Mouse (Mus musculus) heart, embryonic 11.5 days (tissue): ENCODE measurements around the gene Crtap. TPM values are rescaled to one million over a fixed set of nuclear protein-coding genes. Genes with fewer than 3 reads are reported as not detected.
"Not testable (repeated sequence)": the region's sequence is repeated elsewhere in the genome, so short reads cannot be mapped to it uniquely, and the experiment has no call there.

Experiments used
- ATAC-seq: fragments of 200-750 bp; cut with Nextera tagmentation; replicated peaks from 2 replicates; pipeline ENCODE4 v1.8.0; 2017; ENCODE audit warnings: moderate library complexity; ENCODE audit not compliant: insufficient number of reproducible peaks, low FRiP score, low TSS enrichment
- H3K27ac ChIP-seq: fragments of 300-500 bp; sonication (generic); 2 replicates; pipeline ENCODE4 v1.5.1; 2014; ENCODE audit warnings: mild to moderate bottlenecking, low read depth, low read length
- H3K27me3 ChIP-seq: fragments of 300-500 bp; sonication (generic); 2 replicates; pipeline ENCODE4 v1.6.1; 2014; ENCODE audit warnings: mild to moderate bottlenecking, low read length, mixed read lengths; ENCODE audit not compliant: control insufficient read depth, insufficient read depth
- H3K36me3 ChIP-seq: fragments of 300-500 bp; sonication (generic); 2 replicates; pipeline ENCODE4 v1.6.1; 2014; ENCODE audit warnings: mild to moderate bottlenecking, low read length, moderate library complexity, mixed read lengths; ENCODE audit not compliant: control insufficient read depth, insufficient read depth
- H3K4me1 ChIP-seq: fragments of 300-500 bp; sonication (generic); 2 replicates; pipeline ENCODE4 v1.6.1; 2014; ENCODE audit warnings: low read length; ENCODE audit not compliant: control insufficient read depth, insufficient read depth
- H3K4me2 ChIP-seq: fragments of 300-500 bp; sonication (generic); 2 replicates; pipeline ENCODE4 v1.6.1; 2014; ENCODE audit warnings: mild to moderate bottlenecking, moderate library complexity
- H3K4me3 ChIP-seq: fragments of 300-500 bp; sonication (generic); 2 replicates; pipeline ENCODE4 v1.5.1; 2014; ENCODE audit warnings: low read depth, low read length
- H3K9ac ChIP-seq: fragments of 300-500 bp; sonication (generic); 2 replicates; pipeline ENCODE4 v1.6.1; 2014; ENCODE audit warnings: mild to moderate bottlenecking, low read depth, low read length, moderate library complexity
- H3K9me3 ChIP-seq: fragments of 300-500 bp; sonication (generic); replicated peaks from 2 replicates; pipeline ENCODE4 v1.6.1; 2016; ENCODE audit warnings: low read length; ENCODE audit not compliant: control insufficient read depth
- WGBS: fragments of 180-500 bp; shearing (Covaris S2); extraction: QIAGEN DNeasy Blood & Tissue Kit; methylation state at CpG from one replicate; pipeline ENCODE4 v1.1.7; 2014; ENCODE audit not compliant: insufficient replicate concordance; 5-methylcytosine and 5-hydroxymethylcytosine counted together
- polyA plus RNA-seq: library from polyadenylated mRNA; unstranded; fragments of >200 nt; fragmentation: Nextera tagmentation; extraction: Ambion mirVana; gene quantifications from 2 replicates; pipeline ENCODE4 v1.2.1, GENCODE M21; 2014

Crtap gene
- polyA plus RNA-seq, 1 experiment from 2014 or later: 129 TPM

DNA sequence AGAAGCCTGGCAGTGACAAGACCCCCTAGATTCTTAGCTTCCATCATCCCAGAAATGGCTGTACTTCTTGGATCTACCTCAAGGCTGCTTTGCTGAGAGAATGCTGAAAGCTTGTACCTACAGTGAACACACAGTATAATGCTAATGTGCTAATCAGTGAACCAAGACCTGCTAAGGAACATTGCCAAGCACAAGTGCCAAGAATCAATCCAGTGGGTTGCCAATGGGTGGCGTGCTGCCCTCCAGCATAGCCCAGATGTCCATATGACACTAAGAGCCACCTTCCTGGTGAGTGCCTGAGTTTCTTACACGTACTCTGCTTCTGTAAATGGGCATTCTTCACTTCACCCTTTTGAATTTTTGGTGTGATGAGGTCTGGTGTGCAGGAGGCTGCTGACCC lies 17.2 kb upstream of the Crtap start:
- H3K4me2 ChIP-seq: no peak overlapping the region
- H3K27ac ChIP-seq: no peak overlapping the region
- whole genome bisulfite sequencing: 94% methylated on average over 2 of the region's 2 CpGs
- H3K4me1 ChIP-seq: no peaks in the 10 kb centered on the region; the same call in 1 of the 2 replicates
- ATAC-seq: no peak
- H3K9ac ChIP-seq: no peak overlapping the region
- no peaks in the 10 kb centered on the region for H3K9me3 ChIP-seq
- peaks cover 30% of the 10 kb centered on the region for H3K36me3 ChIP-seq
- H3K27me3 ChIP-seq: no peaks in the 10 kb centered on the region
- H3K4me3 ChIP-seq: no peak overlapping the region

DNA sequence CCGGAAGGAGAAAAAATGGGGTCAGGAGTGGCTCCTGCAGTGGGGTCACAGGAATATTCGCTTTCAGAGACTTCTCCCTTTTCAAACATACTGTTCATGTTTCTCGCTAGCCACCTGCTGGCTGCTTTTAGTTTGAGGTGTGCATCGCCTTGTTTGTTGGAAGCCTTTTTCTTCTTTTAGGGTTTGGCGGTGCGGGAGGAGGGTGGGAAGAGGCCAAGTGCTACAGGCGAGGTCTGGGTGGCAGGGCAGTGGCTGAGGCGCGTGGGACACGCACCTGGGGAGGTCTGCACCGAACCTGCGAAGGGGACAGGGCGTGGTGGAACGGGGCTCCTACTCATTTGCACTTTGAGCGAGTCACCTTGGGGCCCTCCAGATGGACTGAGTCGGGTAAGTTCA lies 11.2 kb upstream of the Crtap start:
- Histone ChIP-seq H3K4me1 (peaks cover 6% of the 10 kb centered on the region), H3K4me3 (peak overlapping the region; percentile 94), H3K9ac (peak overlapping the region; percentile 93), H3K27me3 (no peaks in the 10 kb centered on the region), H3K27ac (peak overlapping the region; percentile 92; the same call in 1 of the 2 replicates), H3K9me3 (no peaks in the 10 kb centered on the region), H3K36me3 (peaks cover 15% of the 10 kb centered on the region), H3K4me2 (peak overlapping the region; percentile 91)
- 4% methylated on average over 16 of the region's 16 CpGs for WGBS
- ATAC-seq: peak; percentile 11; the same call in 1 of the 2 replicates

DNA sequence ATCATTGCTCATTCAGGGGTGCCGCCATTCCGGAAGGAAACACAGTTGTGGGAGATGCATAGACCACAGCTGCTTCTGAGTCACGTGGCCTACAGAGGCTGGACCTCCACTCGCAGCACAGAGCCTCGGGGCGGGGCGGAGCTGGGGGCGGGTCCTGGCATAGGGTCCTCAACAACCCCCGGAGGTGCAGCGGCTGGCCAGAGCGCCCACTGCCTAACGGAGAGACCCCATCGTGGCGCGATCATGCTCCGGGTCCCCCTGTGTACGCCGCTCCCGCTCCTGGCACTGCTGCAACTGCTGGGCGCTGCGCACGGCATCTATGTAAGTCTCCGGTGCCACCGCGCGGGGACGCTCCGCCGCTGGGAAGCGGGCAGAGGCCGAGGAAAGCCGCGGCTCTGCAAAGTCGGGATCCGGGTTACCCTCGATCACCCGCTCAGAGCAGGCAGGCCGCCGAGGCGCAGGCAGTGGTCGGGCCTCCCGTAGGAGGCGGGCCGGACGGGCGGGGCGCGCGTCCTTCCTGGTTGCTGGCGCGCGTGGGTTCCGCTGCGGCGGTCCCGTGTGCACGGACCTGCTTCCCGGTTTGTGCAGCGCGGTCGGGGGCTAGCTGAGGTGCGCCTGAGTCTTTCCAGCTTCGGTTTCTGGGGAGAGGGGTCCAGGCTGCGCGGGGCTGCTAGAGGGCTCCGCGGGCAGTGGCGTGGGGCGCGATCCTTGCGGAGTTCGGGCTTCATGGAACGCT lies 10.6 kb upstream of the Crtap start, which contains the start of the genes Glb1 and Tmppe:
Glb1 (plus strand) TSS at position 128 of the 736 bp plus-strand sequence.
Tmppe (plus strand) TSS at position 157 of the 736 bp plus-strand sequence.
- peaks cover 14% of the 10 kb centered on the region for H3K36me3 ChIP-seq
- ATAC-seq: peak; percentile 95
- peak within 1 kb of the TSS; percentile 93 for H3K9ac ChIP-seq
- no peaks in the 10 kb centered on the region for H3K27me3 ChIP-seq
- H3K9me3 ChIP-seq: no peaks in the 10 kb centered on the region
- peak within 1 kb of the TSS; percentile 91 for H3K4me2 ChIP-seq
- WGBS: under 1% methylated on average over 73 of the region's 73 CpGs
- H3K4me1 ChIP-seq: peaks cover 6% of the 10 kb centered on the region
- H3K4me3 ChIP-seq: peak within 1 kb of the TSS; percentile 94
- H3K27ac ChIP-seq: peak within 1 kb of the TSS; percentile 92

DNA sequence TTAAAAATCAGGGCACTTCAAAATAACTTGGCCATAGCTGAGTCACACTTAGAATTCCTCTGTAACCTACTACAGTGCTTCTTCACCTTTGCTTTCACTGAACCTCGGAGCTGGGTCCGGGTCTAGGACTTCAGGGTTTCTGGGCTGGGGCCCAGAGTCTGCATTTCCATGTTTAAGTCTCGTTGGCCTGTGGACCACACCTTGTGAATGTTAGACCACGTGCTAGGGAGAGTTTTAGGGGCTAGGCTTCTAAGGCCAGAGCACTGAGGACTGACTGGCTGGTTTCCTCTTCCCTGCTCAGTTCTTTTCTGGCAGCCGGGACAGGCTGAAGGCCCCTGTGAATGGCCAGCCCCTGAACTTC lies 10.1 kb upstream of the Crtap start:
- Histone ChIP-seq H3K4me2 (peak overlapping the region; percentile 91), H3K4me3 (peak overlapping the region; percentile 94), H3K9me3 (no peaks in the 10 kb centered on the region), H3K9ac (peak overlapping the region; percentile 93), H3K27me3 (no peaks in the 10 kb centered on the region), H3K36me3 (peaks cover 8% of the 10 kb centered on the region), H3K27ac (peak overlapping the region; percentile 92), H3K4me1 (peaks cover 6% of the 10 kb centered on the region)
- WGBS: 26% methylated on average over 5 of the region's 5 CpGs
- ATAC-seq: no peak; the same call in 1 of the 2 replicates

DNA sequence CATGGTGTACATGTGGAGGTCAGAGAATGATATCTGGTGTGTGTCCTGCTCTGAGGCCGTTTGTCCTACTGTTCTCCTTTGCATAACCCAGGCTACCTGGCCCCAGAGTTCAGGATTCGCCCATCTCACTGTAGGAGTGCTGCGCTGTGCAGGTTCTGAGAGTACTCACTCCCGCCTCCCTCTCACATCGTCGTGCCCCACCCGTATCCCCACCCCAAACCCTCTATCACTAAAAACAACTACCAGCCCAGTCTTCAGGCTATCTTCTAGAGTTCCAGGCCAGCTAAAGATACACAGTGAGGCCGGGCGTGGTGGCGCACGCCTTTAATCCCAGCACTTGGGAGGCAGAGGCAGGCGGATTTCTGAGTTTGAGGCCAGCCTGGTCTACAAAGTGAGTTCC lies 9.2 kb upstream of the Crtap start:
- H3K4me2 ChIP-seq: no peak overlapping the region
- WGBS: 80% methylated on average over 12 of the region's 12 CpGs

DNA sequence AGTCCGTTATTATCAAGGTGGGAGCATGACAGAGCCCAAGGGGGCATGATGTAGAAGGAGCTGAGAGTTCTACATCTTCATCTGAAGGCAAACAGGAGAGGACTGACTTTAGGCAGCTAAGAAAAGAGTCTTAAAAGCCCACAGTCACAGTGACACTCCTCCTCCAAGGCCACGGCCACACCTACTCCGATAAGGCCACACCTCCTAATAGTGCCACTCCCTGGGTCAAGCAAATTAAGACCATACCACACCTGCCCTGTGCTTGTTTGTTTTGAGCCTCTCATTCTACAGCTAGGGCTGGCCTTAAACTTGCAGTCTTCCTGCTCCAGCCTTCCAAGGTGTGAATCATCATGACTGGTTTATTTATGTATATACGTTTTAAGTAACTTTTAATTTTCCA lies 4.8 kb upstream of the Crtap start:
- no peaks in the 10 kb centered on the region for H3K9me3 ChIP-seq
- ATAC-seq: no peak
- no peak overlapping the region for H3K27ac ChIP-seq
- H3K4me3 ChIP-seq: no peak overlapping the region
- H3K9ac ChIP-seq: no peak overlapping the region
- H3K4me1 ChIP-seq: 0 out of 2 replicates have a peak, but pooled peaks cover 2% of the 10 kb centered on the region
- no peaks in the 10 kb centered on the region for H3K27me3 ChIP-seq
- H3K4me2 ChIP-seq: no peak overlapping the region
- H3K36me3 ChIP-seq: no peaks in the 10 kb centered on the region
- 80% methylated on average over 4 of the region's 4 CpGs for WGBS

More for the DNA sequence above, 9.2 kb upstream of the Crtap start:
- no peak overlapping the region for H3K9ac ChIP-seq
- no peaks in the 10 kb centered on the region for H3K27me3 ChIP-seq
- no peak overlapping the region for H3K27ac ChIP-seq
- no peaks in the 10 kb centered on the region for H3K36me3 ChIP-seq
- H3K9me3 ChIP-seq: no peaks in the 10 kb centered on the region
- no peak; the same call in 1 of the 2 replicates for ATAC-seq
- no peak overlapping the region for H3K4me3 ChIP-seq
- peaks cover 6% of the 10 kb centered on the region for H3K4me1 ChIP-seq

DNA sequence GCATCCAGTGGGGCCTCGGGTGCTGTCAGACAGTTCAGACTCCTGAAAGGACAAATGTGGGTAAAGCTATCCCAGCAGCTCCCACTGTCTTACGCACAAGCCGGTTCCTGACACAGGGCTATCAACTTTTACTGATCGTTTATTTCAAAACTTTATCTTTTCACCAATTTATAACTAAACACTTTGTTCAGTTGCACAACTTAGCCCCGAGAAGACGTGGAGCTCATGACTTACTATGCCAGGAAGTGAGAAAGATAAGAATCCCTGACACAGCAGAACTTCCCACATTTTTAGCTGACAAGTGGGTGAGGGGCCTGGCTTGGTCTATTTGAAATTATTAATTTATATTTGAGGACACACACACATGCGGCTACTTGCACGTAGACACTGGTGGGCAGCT lies 4.2 kb upstream of the Crtap start:
- no peak overlapping the region for H3K4me3 ChIP-seq
- ATAC-seq: no peak
- H3K27me3 ChIP-seq: no peaks in the 10 kb centered on the region
- H3K4me2 ChIP-seq: no peak overlapping the region
- 0 out of 2 replicates have a peak, but pooled peaks cover 2% of the 10 kb centered on the region for H3K4me1 ChIP-seq
- H3K27ac ChIP-seq: no peak overlapping the region
- H3K9me3 ChIP-seq: no peaks in the 10 kb centered on the region
- no peaks in the 10 kb centered on the region for H3K36me3 ChIP-seq
- 61% methylated on average over 8 of the region's 8 CpGs for WGBS
- H3K9ac ChIP-seq: no peak overlapping the region

DNA sequence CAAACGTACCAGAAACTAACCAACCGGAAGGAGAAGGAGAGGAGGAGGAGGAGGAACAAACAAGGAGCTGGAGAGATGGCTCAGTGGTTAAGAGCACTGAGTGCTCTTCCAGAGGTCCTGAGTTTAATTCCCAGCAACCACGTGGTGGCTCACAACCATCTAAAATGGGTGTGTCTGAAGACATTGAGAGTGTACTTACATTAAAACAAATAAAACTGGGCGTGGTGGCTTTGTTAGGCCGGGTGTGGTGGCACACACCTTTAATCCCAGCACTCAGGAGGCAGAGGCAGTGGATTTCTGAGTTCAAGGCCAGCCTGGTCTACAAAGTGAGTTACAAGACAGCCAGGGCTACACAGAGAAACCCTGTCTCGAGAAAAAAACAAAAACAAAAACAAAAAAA lies 3.7 kb upstream of the Crtap start:
- ATAC-seq, H3K9ac ChIP-seq, H3K9me3 ChIP-seq, H3K27me3 ChIP-seq, H3K4me1 ChIP-seq, H3K4me3 ChIP-seq, H3K27ac ChIP-seq, H3K36me3 ChIP-seq, H3K4me2 ChIP-seq: not testable (repeated sequence)
- WGBS: 61% methylated on average over 6 of the region's 6 CpGs

DNA sequence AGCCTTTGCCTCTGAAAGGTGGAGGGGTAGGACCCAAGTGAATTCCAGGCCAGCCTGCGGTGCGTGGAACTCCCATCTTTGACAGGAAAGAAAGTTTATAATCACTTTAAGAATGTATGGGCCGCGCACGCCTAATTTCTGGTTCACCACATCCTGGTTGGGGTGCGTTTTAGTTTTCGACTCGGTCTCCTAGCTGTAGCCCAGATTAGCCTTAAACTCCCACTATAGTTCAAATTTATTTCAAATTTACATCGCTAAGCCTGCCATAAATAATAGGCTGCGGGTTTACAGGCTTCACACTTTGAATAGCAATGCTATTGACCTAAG lies 237 bp upstream of the Crtap start:
- H3K9me3 ChIP-seq: no peaks in the 10 kb centered on the region
- H3K4me1 ChIP-seq: peaks cover 20% of the 10 kb centered on the region
- H3K4me3 ChIP-seq: peak overlapping the region; percentile 93
- peak overlapping the region; percentile 91 for H3K4me2 ChIP-seq
- H3K36me3 ChIP-seq: no peaks in the 10 kb centered on the region
- no peaks in the 10 kb centered on the region for H3K27me3 ChIP-seq
- ATAC-seq: no peak
- H3K27ac ChIP-seq: peak overlapping the region; percentile 87; the same call in 1 of the 2 replicates
- WGBS: 8% methylated on average over 10 of the region's 10 CpGs
- H3K9ac ChIP-seq: peak overlapping the region; percentile 91; the same call in 1 of the 2 replicates
